Mouse (Mus musculus) bone marrow, adult 2 months (tissue): Measurements from ENCODE around the gene Atl2. TPM values are rescaled to one million over a fixed set of nuclear protein-coding genes. Genes with fewer than 3 reads are reported as not detected.

Source experiments
- H3K27ac ChIP-seq: fragments of 200-500 bp; 2 replicates; pipeline ENCODE4 v1.5.1; 2012; ENCODE audit warnings: low read depth, mild to moderate bottlenecking, control low read depth, inconsistent platforms, low read length; ENCODE audit not compliant: control insufficient read depth, poor library complexity, insufficient read depth
- H3K4me1 ChIP-seq: fragments of 200-500 bp; 2 replicates; pipeline ENCODE4 v1.6.1; 2011; ENCODE audit warnings: low read length; ENCODE audit not compliant: control insufficient read depth, insufficient read depth
- H3K4me3 ChIP-seq: fragments of 200-500 bp; replicated peaks from 2 replicates; pipeline ENCODE3; 2011; ENCODE audit warnings: mild to moderate bottlenecking, low read depth, low read length, control low read depth; ENCODE audit not compliant: control insufficient read depth
- CTCF ChIP-seq: fragments of 200-500 bp; IDR thresholded peaks from 2 replicates; pipeline ENCODE4 v1.5.1; 2011; ENCODE audit warnings: low read length, control low read depth; ENCODE audit not compliant: control insufficient read depth, insufficient read depth
- POLR2A ChIP-seq: fragments of 200-500 bp; IDR thresholded peaks from 2 replicates; pipeline ENCODE4 v1.6.1; 2011; ENCODE audit warnings: low read depth, mild to moderate bottlenecking, control low read depth, low read length, borderline replicate concordance; ENCODE audit not compliant: control insufficient read depth
- WGBS: fragments of 180-500 bp; shearing (Covaris S2); methylation state at CpG from one replicate; pipeline ENCODE4 v1.1.7; 2018; 5-methylcytosine and 5-hydroxymethylcytosine counted together
- polyA plus RNA-seq: library from polyadenylated mRNA; stranded (reverse); fragments of >200 nt; gene quantifications from 2 replicates; pipeline ENCODE4 v1.2.4, GENCODE M21; 2011; ENCODE audit warnings: low replicate concordance; ENCODE audit not compliant: missing spikeins, insufficient read depth, insufficient read length

Atl2 gene
- polyA plus RNA-seq, 1 experiment: 26.7 TPM

DNA sequence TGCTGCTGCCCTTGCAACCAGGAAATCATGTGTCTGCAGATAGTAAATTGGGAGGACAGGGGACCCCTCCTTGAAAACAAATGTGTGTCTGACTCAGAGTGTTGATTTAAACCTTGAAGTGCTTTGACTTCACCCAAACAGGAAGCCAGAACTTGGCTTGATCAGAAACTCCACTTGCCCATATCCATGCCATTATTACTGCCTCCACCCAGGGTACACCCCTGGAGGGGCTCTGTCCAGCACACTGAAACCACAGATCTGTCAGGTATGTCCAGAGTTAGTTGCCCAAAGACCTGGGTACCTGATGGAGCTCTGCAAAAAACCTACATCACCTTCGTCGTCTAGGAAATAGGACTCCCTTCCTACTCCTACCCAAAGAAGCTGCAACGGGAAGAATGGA is 77.0 kb downstream of the Atl2 start:
- Histone ChIP-seq H3K4me1 (no peaks in the 10 kb centered on the region), H3K27ac (no peak overlapping the region), H3K4me3 (no peak overlapping the region)
- WGBS: 46% methylated on average over 3 of the region's 3 CpGs
- TF ChIP-seq CTCF (no peak), POLR2A (no peak)

- no peak for TF ChIP-seq CTCF
- no peak for TF ChIP-seq POLR2A
Observed at GRCm38 (mm10) chr17:79817995-79818394, 77.9 kb downstream of the Atl2 start.

GRCm38 (mm10) chr17:79817551-79817950 is 78.4 kb downstream of the Atl2 start:
- TF ChIP-seq CTCF: no peak
- no peak for TF ChIP-seq POLR2A
- WGBS: 86% methylated on average over 9 of the region's 9 CpGs
- H3K27ac ChIP-seq: no peak overlapping the region
- H3K4me1 ChIP-seq: no peaks in the 10 kb centered on the region
- no peak overlapping the region for H3K4me3 ChIP-seq

More at GRCm38 (mm10) chr17:79817995-79818394, 77.9 kb downstream of the Atl2 start:
- no peaks in the 10 kb centered on the region for H3K4me1 ChIP-seq
- H3K27ac ChIP-seq: no peak overlapping the region
- WGBS: 78% methylated on average over 7 of the region's 7 CpGs
- no peak overlapping the region for H3K4me3 ChIP-seq

- whole genome bisulfite sequencing: 42% methylated on average over 6 of the region's 6 CpGs
- TF ChIP-seq CTCF (no peak), POLR2A (no peak)
- Histone ChIP-seq H3K27ac (no peak overlapping the region), H3K4me1 (no peaks in the 10 kb centered on the region), H3K4me3 (no peak overlapping the region)
Observed at GRCm38 (mm10) chr17:79816896-79817295, 79.0 kb downstream of the Atl2 start.

DNA sequence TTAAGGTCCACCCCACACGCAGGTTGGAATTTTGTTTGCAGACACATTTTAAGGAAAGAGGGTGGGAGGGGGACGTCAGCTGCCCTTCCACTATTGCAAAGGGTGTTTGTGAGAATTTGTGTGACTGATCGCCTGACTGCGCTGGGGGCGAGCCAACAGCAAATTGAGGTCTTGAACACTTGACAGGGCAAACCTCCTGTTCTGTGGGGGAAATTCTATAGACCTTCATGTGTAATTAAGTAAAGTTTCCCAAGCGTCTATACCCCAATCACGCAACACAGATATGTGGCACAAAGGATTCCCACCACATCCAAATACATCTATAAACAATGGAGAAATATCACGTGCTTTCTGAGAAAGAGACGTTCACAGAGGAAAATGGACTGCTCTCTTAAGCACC is 85.5 kb downstream of the Atl2 start:
- 86% methylated on average over 9 of the region's 9 CpGs for WGBS

GRCm38 (mm10) chr17:79809491-79810316 is 86.2 kb downstream of the Atl2 start:
- WGBS: 85% methylated on average over 23 of the region's 23 CpGs
- no peak for TF ChIP-seq CTCF
- no peak for TF ChIP-seq POLR2A
- no peak overlapping the region for H3K27ac ChIP-seq
- no peak overlapping the region for H3K4me3 ChIP-seq
- no peaks in the 10 kb centered on the region for H3K4me1 ChIP-seq

More for the DNA sequence above, 85.5 kb downstream of the Atl2 start:
- no peak for TF ChIP-seq CTCF
- no peak for TF ChIP-seq POLR2A
- H3K27ac ChIP-seq: no peak overlapping the region
- no peak overlapping the region for H3K4me3 ChIP-seq
- no peaks in the 10 kb centered on the region for H3K4me1 ChIP-seq

DNA sequence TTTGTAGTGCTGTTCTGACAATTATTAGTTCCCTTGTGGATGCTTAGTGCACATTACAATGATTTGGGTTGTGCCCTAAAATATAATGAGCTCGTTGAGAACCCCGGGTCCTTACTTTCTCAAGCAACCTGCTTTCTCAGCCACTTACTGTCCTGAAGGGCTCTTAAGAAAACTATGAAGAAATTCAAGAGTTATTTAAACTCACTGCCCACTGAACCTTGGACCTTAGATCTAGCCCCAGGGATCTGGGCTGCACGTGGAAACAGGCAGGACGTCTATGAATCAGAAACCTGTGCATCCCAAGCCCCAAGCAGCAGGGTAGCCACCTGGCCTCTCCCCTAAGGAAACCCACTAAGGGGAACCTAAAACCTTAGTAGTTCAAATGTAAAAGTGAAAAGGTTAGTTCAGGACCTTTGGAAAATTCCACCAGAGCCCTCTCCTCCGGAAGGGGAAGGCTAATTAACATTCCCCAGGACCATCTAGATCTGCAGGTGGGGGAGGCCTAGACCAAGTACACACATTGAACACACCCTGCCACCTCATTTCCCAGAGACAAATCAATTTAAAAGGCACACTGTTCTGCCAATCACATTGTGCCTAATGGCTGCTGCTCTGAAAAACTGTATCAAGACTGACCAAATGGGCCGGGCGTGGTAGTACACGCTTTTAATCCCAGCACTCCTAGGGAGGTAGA is 88.5 kb downstream of the Atl2 start:
- Histone ChIP-seq H3K4me1 (no peaks in the 10 kb centered on the region), H3K4me3 (no peak overlapping the region), H3K27ac (no peak overlapping the region)
- 86% methylated on average over 8 of the region's 8 CpGs for WGBS
- TF ChIP-seq POLR2A (no peak), CTCF (no peak)

GRCm38 (mm10) chr17:79804747-79805146 is 91.2 kb downstream of the Atl2 start:
- Histone ChIP-seq H3K4me1 (no peaks in the 10 kb centered on the region), H3K4me3 (no peak overlapping the region), H3K27ac (no peak overlapping the region)
- 63% methylated on average over 2 of the region's 2 CpGs for WGBS
- no peak for TF ChIP-seq CTCF
- no peak for TF ChIP-seq POLR2A
